Mouse (Mus musculus) lung, postnatal 36 days (tissue): Measurements from ENCODE around the gene Polq.
"Not testable (repeated sequence)": the region's sequence is repeated elsewhere in the genome, so short reads cannot be mapped to it uniquely, and the experiment has no call there.

Experiments
- DNase-seq: peaks from one replicate; pipeline ENCODE4 v3.0.0; 2022; ENCODE audit warnings: mixed read lengths

Polq gene

DNA sequence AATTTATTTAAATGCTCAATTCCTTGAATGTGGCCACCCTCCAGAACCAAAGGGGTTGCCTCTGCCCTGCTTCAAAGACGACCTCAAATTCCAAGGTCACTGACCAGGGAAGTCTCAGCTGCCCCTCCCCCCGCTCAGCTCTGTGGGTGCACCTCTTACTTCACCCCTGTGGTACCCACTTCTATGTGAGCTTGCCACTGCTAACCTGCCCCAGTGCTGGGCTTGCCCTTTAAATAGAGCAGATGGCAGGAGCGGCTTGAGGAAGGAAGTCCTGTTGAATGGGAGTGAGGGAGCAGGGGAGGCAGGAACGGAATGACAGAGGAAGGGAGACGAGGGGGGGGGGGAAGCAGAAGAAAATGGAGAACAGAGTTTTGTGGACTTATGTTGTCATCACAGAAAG, 97.2 kb downstream of the Polq start:
- DNase-seq, result no peak

DNA sequence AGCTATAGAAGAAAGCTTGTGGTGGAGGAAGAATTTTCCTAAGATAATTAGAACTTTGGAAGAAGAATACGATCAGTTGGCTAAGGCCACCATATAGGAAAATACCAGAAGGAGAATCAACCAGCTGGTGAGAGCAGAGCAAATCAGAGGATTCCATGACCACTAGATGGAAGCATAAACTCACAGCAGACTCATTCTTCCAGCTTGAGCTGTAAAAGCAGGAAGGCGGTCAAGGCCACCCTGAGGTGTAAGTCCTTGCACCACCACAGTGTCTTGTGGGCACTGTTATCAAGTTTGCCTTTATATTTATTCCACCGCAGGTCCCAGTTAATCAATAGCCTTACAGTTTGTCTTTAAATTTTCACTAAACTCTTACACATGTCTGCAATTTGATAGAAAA, 97.7 kb downstream of the Polq start:
- peak; percentile 15 for DNase-seq

DNA sequence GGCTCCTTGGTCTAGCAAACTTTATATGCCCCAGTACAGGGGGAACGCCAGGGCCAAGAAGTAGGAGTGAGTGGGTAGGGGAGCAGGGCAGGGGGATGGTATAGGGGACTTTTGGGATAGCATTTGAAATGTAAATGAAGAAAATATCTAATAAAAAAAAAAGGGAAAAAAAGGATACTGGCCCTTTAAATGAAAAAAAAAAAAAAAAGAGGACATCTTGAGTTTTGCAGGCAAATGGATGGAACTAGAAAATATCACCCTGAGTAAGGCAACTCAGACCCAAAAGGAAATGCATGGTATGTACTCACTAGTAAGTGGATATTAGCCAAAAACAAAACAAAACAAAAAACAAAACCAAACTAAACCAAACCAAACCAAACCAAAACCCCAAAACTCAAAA, 113.6 kb downstream of the Polq start:
- DNase-seq, result not testable (repeated sequence)
